Mouse (Mus musculus): ENCODE measurements around the gene Nphs1. TPM values are rescaled to one million over a fixed set of nuclear protein-coding genes. Genes with fewer than 3 reads are reported as not detected.

Gene Nphs1
- 0.26 TPM for polyA plus RNA-seq (2015; fragmentation: Illumina TruSeq; extraction: RNeasy Lipid Tissue Mini Kit (QIAGEN cat#74804); ENCODE audit: insufficient read depth, low replicate concordance)

DNA sequence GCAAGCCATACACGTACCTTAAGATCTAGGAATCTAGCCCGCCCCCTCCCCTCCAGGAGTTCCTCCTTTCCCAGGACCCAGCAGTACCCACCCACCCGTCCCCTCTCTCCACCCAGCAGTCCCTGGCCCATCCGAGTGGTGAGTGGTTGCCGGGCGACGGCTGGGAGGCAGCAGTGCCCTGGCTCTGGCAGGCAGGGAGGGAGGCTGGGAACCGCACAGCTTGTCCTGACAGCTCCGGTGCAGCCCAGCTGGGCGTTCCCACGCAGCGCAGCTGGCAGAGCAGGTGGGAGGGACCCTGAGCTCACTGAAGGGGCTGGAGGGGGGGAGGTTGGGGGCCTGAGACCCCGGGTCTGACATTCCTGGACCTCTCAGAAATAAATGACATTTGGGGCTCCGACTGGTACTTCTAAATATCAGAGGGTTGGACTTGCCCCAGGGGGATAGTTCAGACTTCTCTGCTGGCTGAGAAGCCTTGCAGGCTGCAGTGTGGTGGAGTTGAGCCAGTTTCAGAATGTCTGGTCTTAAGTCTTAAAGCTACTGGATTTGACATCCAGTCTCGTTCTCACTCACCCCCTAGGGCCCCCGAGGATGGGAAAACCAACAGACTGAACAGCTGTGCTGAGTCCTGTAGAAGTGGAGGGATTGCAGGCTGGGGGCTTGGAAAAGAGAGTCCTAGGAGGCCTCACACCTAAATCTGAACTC lies at the start of gene Nphs1, which contains the start of gene Kirrel2:
TSS of gene Nphs1 (plus strand) at position 687 of the 702 bp plus-strand sequence.
TSS of gene Kirrel2 (minus strand) at position 62 of the 702 bp plus-strand sequence.

DNA sequence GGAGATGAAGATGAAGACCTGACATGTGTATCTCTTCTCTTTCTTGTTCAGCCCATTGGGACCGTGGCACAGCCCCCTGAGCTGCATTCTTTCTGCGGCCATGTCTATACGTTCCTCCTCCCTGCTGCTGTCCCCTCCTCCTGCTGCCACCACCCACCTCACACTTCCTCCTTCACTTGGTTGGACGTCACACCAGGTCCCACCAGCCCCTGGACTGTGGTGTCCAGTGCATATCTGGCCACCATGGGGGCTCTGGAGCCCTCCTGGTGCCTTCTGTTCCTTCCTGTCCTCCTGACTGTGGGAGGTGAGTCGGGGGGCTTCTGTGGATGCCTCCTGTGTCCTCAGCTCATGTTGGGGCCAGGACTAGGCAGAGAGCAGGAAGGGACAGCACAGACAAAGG lies 44.5 kb upstream of the Nphs1 start, which contains the start of gene Tyrobp:
TSS of gene Tyrobp (plus strand) at position 165 of the 400 bp plus-strand sequence.

DNA sequence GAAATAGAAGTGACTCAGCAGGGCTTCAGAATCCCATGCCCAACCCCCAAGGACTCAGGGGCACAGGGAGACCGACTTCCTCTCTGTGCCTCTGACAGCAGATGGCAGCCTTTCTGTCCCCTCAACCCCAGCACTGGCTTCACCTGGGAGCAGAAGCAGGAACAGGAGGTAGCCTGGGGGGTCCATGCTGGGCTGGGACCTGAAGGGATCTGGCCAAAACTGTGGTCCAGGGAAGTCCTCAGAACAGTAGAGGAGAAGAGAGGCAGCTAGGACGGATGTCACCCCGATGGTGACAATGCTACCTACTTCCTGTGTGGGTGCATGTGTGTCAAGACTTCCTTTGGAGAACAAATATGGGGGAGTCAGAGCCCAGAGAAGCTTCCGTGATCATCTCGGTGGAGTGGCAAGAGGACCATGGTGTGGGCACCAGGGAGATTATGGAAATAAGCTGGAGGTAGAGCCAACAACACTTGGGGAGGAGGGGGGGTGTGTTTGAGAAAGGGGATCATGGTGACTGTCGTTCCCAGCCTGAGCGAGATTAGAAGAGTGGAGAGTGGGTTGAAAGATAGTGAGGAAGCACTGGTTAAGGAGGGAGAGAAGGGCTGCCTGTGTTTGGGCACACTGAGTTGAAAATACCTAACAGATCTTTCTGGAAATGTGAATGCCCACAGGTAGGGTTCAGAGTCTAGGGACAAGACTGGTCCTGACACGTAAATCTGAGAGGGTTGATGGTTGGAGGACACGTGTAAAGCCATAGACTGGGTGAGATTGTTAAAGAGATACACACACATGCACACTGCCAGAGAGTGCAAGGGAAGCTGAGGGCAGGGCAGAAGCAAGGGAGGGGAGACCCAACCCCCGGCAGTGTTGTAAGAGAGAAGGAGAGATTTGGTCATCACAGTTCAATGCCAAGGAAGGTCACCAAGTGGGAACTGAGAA lies 38.3 kb upstream of the Nphs1 start, which contains the start of gene Hcst:
TSS of gene Hcst (minus strand) at position 294 of the 939 bp plus-strand sequence.

DNA sequence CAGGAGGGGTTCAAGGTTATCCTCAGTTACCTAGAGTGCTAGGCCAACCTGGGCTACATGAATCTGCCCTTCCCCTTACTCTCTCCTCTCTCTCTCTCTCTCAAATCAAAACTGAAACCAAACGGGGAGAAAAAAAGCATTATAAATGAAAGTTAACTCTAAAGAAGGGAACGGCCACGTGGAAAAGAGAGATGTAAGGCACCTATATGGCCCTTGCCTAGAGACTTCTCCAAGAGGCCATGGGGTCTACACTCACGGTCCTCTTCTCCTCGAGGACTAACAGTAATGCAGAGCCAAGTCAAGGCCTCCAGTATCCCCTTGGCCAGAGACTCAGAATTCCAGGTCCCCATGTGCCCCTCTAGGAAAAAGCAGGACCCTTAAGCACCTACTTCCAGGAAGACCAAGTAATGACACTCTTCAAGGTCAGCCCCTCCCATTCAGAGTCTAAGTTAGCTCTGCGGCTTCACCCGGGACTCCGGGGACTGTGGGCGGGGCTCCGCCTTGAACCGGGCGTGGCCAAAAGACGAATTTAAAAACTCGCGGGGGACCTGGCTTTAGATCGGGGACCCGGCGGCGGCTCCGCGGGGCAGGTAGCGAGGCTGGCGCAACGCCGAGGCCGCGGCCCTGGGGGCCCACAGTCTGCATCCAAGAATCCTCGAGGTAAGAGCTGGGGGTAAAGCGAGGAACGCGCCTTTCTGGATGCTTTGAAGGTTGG lies 36.8 kb upstream of the Nphs1 start, which contains the start of gene Nfkbid:
TSS of gene Nfkbid (plus strand) at position 558 of the 715 bp plus-strand sequence.

DNA sequence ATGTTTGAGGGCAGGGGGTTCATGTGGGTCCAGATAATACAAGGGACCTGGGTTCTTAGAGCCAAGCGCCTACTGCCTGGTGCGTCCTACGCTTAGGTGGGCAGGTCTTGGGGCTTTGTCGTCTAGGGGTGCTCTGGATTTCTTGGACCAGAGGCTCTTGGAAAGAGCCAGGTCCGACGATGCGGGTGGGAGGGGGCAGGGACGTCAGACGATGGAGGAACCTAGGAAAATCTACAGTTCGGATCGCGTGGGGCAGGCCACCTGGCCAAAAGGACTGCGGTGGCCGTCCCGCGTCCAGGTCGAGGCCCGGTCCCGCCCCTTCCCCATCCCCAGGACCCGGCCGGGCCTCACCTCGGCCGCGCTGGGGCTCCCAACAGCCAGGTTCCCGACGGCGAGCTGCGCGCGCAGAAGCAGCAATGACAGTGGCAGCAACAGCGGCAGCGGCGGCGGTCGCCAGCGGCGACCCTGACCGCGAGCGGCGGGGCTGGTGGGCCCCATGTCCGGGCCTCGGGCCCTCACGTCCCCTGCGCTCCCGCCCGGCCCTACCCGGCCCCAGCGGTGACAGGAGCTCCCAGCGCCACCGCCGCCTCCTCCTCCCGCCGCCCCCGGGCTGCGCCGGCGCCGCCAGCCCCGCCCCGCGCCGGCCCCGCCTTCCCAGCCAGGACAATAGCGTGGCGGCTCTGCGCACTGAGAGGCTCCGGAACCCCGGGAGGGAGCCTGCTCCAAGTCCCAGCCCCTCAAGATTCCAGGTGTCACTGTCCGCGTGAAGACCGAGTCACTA lies 13.0 kb upstream of the Nphs1 start, which contains the start of gene Aplp1:
TSS of gene Aplp1 (minus strand) at position 565 of the 781 bp plus-strand sequence.

DNA sequence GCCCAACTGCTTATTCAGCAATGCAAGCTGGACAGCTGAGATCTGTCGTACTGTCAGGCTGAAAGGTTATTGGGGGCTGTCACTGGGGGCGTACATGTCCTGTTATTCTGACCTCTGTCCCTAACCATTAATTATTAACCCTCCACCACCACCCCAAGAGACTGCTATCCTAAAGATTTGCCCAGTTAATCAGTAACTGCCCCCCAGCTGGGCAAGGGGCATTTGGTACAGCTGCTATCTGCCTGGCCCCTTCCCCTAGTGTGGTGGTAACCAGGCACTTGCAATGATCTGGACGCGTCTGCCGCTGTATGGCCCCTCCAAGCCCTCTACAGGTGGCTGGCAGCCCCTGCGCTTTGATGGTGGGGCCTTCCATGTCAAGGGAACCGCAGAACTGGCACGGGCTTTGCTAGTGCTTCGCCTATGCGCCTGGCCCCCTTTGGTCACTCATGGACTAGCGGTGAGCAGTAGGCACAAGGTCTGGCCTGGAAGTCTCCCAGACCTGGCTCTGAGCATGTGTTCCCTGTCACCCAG lies 35.4 kb downstream of the Nphs1 start, which contains the start of gene Prodh2:
TSS of gene Prodh2 (plus strand) at position 222 of the 531 bp plus-strand sequence.

DNA sequence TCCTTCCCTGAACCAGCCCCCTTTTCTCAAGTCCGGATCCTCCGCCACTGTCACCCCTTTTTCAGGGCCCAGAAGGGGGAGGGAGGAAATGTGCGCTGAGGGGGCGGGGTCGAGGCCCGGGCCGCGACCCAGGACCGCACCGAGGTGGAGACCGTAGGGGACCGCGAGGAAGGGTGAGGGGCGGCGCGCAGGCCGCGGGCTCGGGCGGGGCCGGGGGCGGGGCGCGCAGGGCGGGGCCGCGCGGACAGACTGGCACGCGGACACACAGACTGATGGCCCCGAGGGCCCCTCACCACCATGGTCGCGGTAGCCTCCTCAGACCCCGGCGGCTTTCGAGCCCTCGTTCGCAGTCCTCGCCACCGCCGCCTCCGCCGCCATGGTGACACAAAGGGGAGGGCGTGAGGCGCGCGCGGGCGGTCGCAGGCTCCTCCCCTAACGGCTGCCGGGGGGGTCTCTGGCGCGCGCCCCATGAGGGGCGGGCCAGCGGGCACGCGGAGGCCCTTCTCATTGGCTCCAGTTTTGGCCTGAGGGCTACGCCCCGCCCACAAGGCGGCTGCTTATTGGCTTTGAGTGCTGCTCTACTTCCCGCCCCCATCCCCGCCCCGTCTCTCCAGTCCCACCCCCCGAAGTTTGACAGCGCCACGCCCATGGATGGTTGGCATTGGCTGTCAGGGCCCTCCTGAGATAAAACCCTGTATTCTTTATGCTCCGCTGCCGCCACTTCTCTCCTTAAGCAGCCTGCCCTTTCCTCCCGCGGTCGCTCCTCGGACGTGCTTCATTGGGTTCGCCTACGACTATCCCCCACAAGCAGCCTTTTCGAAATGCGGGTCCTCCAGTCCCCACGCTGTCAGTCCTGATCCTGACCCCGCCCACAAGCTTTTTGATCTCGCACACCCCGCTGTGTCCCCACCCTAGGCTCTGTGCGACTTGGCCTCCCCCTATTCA lies 76.8 kb downstream of the Nphs1 start, which contains the start of gene Arhgap33:
TSS of gene Arhgap33 (minus strand) at position 428 of the 945 bp plus-strand sequence.

Other genes starting within 250 kb of the Nphs1 start
- 7.5 TPM for gene Polr2i, start 226.4 kb upstream of the Nphs1 start, polyA plus RNA-seq (2015; fragmentation: Illumina TruSeq; extraction: RNeasy Lipid Tissue Mini Kit (QIAGEN cat#74804); ENCODE audit: insufficient read depth, low replicate concordance)
- gene Tbcb, start 226.0 kb upstream of the Nphs1 start, polyA plus RNA-seq (2015; fragmentation: Illumina TruSeq; extraction: RNeasy Lipid Tissue Mini Kit (QIAGEN cat#74804); ENCODE audit: insufficient read depth, low replicate concordance) = 39.6 TPM
- not detected for gene Ovol3, start 222.6 kb upstream of the Nphs1 start, polyA plus RNA-seq (2015; fragmentation: Illumina TruSeq; extraction: RNeasy Lipid Tissue Mini Kit (QIAGEN cat#74804); ENCODE audit: insufficient read depth, low replicate concordance)
- gene Thap8, start 178.2 kb upstream of the Nphs1 start, polyA plus RNA-seq (2015; fragmentation: Illumina TruSeq; extraction: RNeasy Lipid Tissue Mini Kit (QIAGEN cat#74804); ENCODE audit: insufficient read depth, low replicate concordance) = 0.23 TPM
- 3.9 TPM for gene Wdr62, start 177.9 kb upstream of the Nphs1 start, polyA plus RNA-seq (2015; fragmentation: Illumina TruSeq; extraction: RNeasy Lipid Tissue Mini Kit (QIAGEN cat#74804); ENCODE audit: insufficient read depth, low replicate concordance)
- 15.0 TPM for gene Clip3, start 166.6 kb upstream of the Nphs1 start, polyA plus RNA-seq (2015; fragmentation: Illumina TruSeq; extraction: RNeasy Lipid Tissue Mini Kit (QIAGEN cat#74804); ENCODE audit: insufficient read depth, low replicate concordance)
- gene Alkbh6, start 149.6 kb upstream of the Nphs1 start, polyA plus RNA-seq (2015; fragmentation: Illumina TruSeq; extraction: RNeasy Lipid Tissue Mini Kit (QIAGEN cat#74804); ENCODE audit: insufficient read depth, low replicate concordance) = 25.9 TPM
- 3.6 TPM for gene Syne4, start 143.5 kb upstream of the Nphs1 start, polyA plus RNA-seq (2015; fragmentation: Illumina TruSeq; extraction: RNeasy Lipid Tissue Mini Kit (QIAGEN cat#74804); ENCODE audit: insufficient read depth, low replicate concordance)
- 1.0 TPM for gene E130208F15Rik, start 136.6 kb upstream of the Nphs1 start, polyA plus RNA-seq (2015; fragmentation: Illumina TruSeq; extraction: RNeasy Lipid Tissue Mini Kit (QIAGEN cat#74804); ENCODE audit: insufficient read depth, low replicate concordance)
- 12.5 TPM for gene Sdhaf1, start 134.4 kb upstream of the Nphs1 start, polyA plus RNA-seq (2015; fragmentation: Illumina TruSeq; extraction: RNeasy Lipid Tissue Mini Kit (QIAGEN cat#74804); ENCODE audit: insufficient read depth, low replicate concordance)
- 0.40 TPM for gene Lrfn3, start 95.5 kb upstream of the Nphs1 start, polyA plus RNA-seq (2015; fragmentation: Illumina TruSeq; extraction: RNeasy Lipid Tissue Mini Kit (QIAGEN cat#74804); ENCODE audit: insufficient read depth, low replicate concordance)
- 399 TPM for gene Tyrobp, start 44.6 kb upstream of the Nphs1 start, polyA plus RNA-seq (2015; fragmentation: Illumina TruSeq; extraction: RNeasy Lipid Tissue Mini Kit (QIAGEN cat#74804); ENCODE audit: insufficient read depth, low replicate concordance)
- 34.7 TPM for gene Hcst, start 38.5 kb upstream of the Nphs1 start, polyA plus RNA-seq (2015; fragmentation: Illumina TruSeq; extraction: RNeasy Lipid Tissue Mini Kit (QIAGEN cat#74804); ENCODE audit: insufficient read depth, low replicate concordance)
- 36.4 TPM for gene Nfkbid, start 36.6 kb upstream of the Nphs1 start, polyA plus RNA-seq (2015; fragmentation: Illumina TruSeq; extraction: RNeasy Lipid Tissue Mini Kit (QIAGEN cat#74804); ENCODE audit: insufficient read depth, low replicate concordance)
- 0.81 TPM for gene Aplp1, start 12.8 kb upstream of the Nphs1 start, polyA plus RNA-seq (2015; fragmentation: Illumina TruSeq; extraction: RNeasy Lipid Tissue Mini Kit (QIAGEN cat#74804); ENCODE audit: insufficient read depth, low replicate concordance)
- gene Kirrel2, start 625 bp upstream of the Nphs1 start, polyA plus RNA-seq (2015; fragmentation: Illumina TruSeq; extraction: RNeasy Lipid Tissue Mini Kit (QIAGEN cat#74804); ENCODE audit: insufficient read depth, low replicate concordance) = not detected
- not detected for gene Prodh2, start 35.3 kb downstream of the Nphs1 start, polyA plus RNA-seq (2015; fragmentation: Illumina TruSeq; extraction: RNeasy Lipid Tissue Mini Kit (QIAGEN cat#74804); ENCODE audit: insufficient read depth, low replicate concordance)
- 2.3 TPM for gene Arhgap33, start 76.7 kb downstream of the Nphs1 start, polyA plus RNA-seq (2015; fragmentation: Illumina TruSeq; extraction: RNeasy Lipid Tissue Mini Kit (QIAGEN cat#74804); ENCODE audit: insufficient read depth, low replicate concordance)
- 6.5 TPM for gene Hspb6, start 93.9 kb downstream of the Nphs1 start, polyA plus RNA-seq (2015; fragmentation: Illumina TruSeq; extraction: RNeasy Lipid Tissue Mini Kit (QIAGEN cat#74804); ENCODE audit: insufficient read depth, low replicate concordance)
- 6.0 TPM for gene Proser3, start 94.0 kb downstream of the Nphs1 start, polyA plus RNA-seq (2015; fragmentation: Illumina TruSeq; extraction: RNeasy Lipid Tissue Mini Kit (QIAGEN cat#74804); ENCODE audit: insufficient read depth, low replicate concordance)
- gene Lin37, start 101.5 kb downstream of the Nphs1 start, polyA plus RNA-seq (2015; fragmentation: Illumina TruSeq; extraction: RNeasy Lipid Tissue Mini Kit (QIAGEN cat#74804); ENCODE audit: insufficient read depth, low replicate concordance) = 50.0 TPM
- gene U2af1l4, start 105.0 kb downstream of the Nphs1 start, polyA plus RNA-seq (2015; fragmentation: Illumina TruSeq; extraction: RNeasy Lipid Tissue Mini Kit (QIAGEN cat#74804); ENCODE audit: insufficient read depth, low replicate concordance) = 48.4 TPM
- gene Gm49396, start 105.0 kb downstream of the Nphs1 start, polyA plus RNA-seq (2015; fragmentation: Illumina TruSeq; extraction: RNeasy Lipid Tissue Mini Kit (QIAGEN cat#74804); ENCODE audit: insufficient read depth, low replicate concordance) = 21.5 TPM
- 134 TPM for gene Psenen, start 105.3 kb downstream of the Nphs1 start, polyA plus RNA-seq (2015; fragmentation: Illumina TruSeq; extraction: RNeasy Lipid Tissue Mini Kit (QIAGEN cat#74804); ENCODE audit: insufficient read depth, low replicate concordance)
- not detected for gene Igflr1, start 107.1 kb downstream of the Nphs1 start, polyA plus RNA-seq (2015; fragmentation: Illumina TruSeq; extraction: RNeasy Lipid Tissue Mini Kit (QIAGEN cat#74804); ENCODE audit: insufficient read depth, low replicate concordance)
- 45.0 TPM for gene Kmt2b, start 130.4 kb downstream of the Nphs1 start, polyA plus RNA-seq (2015; fragmentation: Illumina TruSeq; extraction: RNeasy Lipid Tissue Mini Kit (QIAGEN cat#74804); ENCODE audit: insufficient read depth, low replicate concordance)
- gene Zbtb32, start 140.6 kb downstream of the Nphs1 start, polyA plus RNA-seq (2015; fragmentation: Illumina TruSeq; extraction: RNeasy Lipid Tissue Mini Kit (QIAGEN cat#74804); ENCODE audit: insufficient read depth, low replicate concordance) = 2.5 TPM
- gene Upk1a, start 154.5 kb downstream of the Nphs1 start, polyA plus RNA-seq (2015; fragmentation: Illumina TruSeq; extraction: RNeasy Lipid Tissue Mini Kit (QIAGEN cat#74804); ENCODE audit: insufficient read depth, low replicate concordance) = 0.22 TPM
- gene Cox6b1, start 167.8 kb downstream of the Nphs1 start, polyA plus RNA-seq (2015; fragmentation: Illumina TruSeq; extraction: RNeasy Lipid Tissue Mini Kit (QIAGEN cat#74804); ENCODE audit: insufficient read depth, low replicate concordance) = 519 TPM
- gene Etv2, start 177.5 kb downstream of the Nphs1 start, polyA plus RNA-seq (2015; fragmentation: Illumina TruSeq; extraction: RNeasy Lipid Tissue Mini Kit (QIAGEN cat#74804); ENCODE audit: insufficient read depth, low replicate concordance) = not detected
- 12.1 TPM for gene Rbm42, start 192.0 kb downstream of the Nphs1 start, polyA plus RNA-seq (2015; fragmentation: Illumina TruSeq; extraction: RNeasy Lipid Tissue Mini Kit (QIAGEN cat#74804); ENCODE audit: insufficient read depth, low replicate concordance)
- gene Haus5, start 206.7 kb downstream of the Nphs1 start, polyA plus RNA-seq (2015; fragmentation: Illumina TruSeq; extraction: RNeasy Lipid Tissue Mini Kit (QIAGEN cat#74804); ENCODE audit: insufficient read depth, low replicate concordance) = 27.1 TPM
- not detected for gene Pmis2, start 213.3 kb downstream of the Nphs1 start, polyA plus RNA-seq (2015; fragmentation: Illumina TruSeq; extraction: RNeasy Lipid Tissue Mini Kit (QIAGEN cat#74804); ENCODE audit: insufficient read depth, low replicate concordance)
- not detected for gene 2200002J24Rik, start 240.6 kb downstream of the Nphs1 start, polyA plus RNA-seq (2015; fragmentation: Illumina TruSeq; extraction: RNeasy Lipid Tissue Mini Kit (QIAGEN cat#74804); ENCODE audit: insufficient read depth, low replicate concordance)

Data from spleen, adult 10 weeks (tissue).